Mouse (Mus musculus): ENCODE measurements around the gene Stpg3.

Stpg3 gene

DNA sequence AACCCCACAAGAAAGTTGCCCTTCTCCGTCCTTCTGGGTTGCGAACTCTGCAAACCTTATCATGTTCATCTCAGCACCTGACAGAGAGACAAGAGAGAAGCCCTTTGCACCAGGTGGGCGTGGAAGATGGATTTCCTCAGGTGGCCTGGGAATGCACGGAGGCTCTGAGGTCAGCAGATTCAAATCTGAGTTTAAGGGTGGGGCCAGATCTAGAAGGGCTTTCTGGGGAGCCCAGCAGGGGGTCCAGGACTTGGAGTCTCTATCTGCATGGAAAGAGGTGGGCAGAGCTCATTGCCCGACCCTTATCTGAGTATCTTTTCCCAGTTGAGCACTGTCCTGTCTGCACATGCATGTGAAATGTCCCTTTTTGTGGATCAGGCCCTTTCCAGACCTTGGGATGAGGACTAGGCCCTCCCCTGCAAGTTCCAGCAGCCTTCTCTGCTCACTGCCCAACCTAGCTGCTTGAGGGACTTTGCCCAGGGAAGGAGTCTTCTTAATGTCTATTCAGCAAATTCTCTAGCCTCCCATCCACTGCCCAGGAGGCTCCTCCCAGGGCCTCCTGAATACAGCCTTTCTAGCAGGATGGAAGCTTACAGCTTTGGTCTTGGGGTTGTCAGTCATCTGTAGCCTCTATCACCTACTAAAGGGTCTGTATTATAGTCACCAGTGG lies 20.2 kb upstream of the Stpg3 start:
- DNase-seq = no peak

DNA sequence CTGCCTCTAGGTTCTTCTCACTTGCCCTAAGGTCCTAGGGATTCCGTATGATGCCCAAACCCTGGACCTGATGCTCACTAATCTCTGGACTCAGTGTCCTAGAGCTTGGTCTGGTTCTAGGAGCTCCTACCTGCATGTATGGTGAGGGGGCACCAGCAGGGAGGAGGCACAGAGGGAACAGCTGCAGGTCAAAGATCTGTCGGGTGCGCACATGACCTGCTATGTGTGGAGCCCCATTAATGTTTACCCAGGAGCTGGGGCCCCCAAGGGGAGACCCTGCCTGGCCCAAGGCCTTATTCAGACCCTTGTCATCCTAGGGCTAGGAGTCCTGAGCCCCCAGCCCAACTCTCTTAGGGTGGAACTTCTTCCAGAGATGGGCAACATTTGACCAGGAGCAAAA lies 19.6 kb upstream of the Stpg3 start, which contains the start of gene Slc34a3:
Gene Slc34a3 (minus strand): TSS at position 315 of the 400 bp plus-strand sequence.
- no peak for DNase-seq

DNA sequence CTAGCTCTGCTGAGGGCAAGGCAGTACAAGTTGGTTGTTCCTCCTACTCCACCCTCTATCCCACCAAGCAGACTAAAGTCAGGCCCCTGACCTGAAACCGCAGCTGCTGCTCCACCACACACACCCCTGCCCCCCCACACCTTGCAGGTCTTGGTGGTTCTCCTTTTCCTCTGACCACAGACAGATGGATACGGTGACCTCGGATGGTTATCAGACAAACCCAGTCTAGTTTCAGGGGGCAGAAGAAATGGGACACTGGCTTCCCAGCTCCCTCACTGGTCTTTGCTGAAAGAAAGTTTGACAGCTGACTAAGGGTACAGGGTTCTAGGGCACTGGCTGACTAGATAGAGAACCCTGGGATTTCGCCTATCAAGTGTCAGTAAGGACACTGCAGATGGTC lies 19.0 kb upstream of the Stpg3 start:
- no peak for DNase-seq

DNA sequence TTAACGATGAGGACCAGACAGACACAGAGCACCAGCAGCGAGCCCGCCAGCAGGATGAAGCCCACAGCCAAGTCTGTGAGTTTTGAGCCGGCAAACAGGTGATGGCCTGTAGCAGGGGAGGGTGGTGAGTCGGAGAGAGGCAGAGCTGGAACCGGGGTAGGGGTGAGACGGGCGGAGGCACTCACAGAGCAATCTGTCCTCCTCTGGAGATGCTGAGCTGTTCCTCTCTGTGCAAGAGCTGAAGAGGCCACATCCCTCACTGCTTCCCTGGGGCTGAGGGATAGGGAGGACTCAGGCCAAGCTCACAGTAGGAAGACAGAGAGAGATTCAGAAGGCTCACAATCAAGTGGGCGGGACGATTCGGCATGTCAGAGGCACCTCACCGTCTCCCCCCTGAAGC lies 16.6 kb upstream of the Stpg3 start:
- DNase-seq = no peak

DNA sequence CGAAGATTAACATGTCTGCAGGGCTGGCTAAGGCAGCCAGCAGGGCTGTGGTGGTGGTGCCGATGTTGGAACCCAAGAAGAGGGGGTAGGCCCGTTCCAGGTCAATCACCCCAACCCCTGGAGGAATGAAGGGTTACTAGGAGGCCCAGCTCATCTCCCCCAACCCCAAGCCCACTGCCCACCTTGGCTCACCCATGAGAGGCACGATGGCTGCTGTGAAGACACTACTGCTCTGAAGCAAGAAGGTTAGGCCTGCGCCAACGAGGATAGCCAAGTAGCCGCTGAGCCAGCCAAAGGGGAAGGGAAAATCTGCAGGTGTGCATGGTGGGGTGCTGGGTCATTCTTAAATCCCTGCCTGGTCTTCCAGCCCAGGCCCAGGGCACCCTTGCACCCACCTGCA lies 16.1 kb upstream of the Stpg3 start:
- DNase-seq = no peak

DNA sequence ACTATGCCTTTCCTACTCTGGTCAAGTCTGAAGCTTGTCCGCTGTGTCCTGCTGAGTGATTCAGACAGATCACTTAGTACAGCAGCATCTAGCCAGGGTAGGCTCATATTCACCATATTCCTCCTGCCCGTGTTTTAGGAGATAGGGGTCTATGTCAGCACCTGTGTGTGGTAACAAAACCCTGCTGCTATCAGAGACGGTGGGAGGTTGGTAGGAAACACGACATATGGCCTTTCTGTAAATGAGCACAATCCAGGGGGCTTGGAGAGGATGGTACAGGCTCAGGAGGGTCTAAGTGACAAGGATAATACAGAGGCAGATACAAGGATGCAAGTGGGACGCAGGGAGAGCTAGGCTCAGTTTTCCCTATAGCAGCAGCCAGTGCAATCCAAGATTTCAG lies 15.1 kb upstream of the Stpg3 start:
- no peak for DNase-seq

DNA sequence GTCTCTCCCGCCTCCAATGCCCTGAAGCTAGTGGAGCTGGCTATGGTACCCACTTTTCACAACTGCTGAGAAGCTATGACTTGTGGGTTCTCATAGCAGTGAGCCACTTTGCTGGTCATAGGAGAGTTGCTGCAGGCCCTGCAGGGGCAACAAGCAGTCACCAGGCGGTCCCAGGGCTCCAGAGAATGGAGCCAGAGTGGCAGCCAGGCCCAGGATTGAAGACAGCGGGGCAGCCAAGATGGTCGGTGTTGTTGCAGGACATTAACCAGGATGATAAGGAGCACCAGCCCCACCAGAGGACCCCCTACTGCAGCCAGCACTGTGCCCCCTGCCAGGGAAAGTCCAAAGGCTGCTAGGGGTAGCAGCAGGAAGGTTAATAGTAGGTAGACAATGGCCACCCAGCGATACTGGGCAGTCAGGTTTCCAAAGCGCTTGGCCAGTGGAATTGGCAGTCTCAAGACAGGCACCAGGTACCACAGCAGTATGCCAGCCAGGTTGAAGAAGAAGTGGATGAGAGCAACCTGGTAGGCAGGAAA lies 14.6 kb upstream of the Stpg3 start:
- no peak for DNase-seq

DNA sequence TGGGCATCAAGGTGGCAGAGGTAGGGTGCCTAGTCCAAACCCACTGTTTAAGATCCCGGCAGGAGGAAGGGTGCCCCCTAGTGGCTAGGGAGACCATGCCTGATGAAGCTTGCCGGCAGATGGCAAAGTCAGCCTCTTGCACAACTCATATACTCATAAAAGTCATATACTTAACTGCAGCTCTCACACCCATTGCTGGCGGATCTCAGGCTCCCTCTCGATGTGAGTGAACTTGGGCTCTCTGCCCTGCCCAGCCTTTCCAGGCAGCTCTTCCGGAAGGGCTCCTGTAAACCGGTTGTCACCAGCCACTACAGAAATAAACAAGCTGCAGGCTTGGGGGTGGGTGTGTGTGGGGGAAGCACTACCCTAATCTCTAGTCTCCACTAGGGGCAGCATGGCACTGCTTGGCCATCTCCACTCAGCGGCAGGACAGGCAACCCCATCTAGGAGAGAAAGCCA lies 14.0 kb upstream of the Stpg3 start:
- peak; percentile 91 for DNase-seq

DNA sequence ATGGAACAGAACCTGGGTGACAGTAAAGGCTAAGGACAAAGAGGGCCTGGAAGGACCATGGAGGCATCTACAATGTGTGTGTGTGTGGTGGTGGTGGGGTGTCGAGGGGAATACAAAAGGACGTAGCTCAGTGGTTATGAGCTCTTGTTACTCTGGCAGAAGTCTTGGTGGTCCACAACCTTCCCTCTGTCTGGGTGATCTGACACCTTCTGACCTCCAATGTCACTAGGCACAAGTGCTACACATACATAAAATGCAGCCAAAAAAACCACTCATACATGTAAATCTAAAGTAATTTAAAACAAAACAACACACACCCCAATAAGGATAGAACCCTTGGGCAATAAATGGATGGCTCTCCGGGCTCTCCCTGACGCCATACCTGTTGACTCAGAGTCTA lies 13.0 kb upstream of the Stpg3 start:
- DNase-seq = no peak

DNA sequence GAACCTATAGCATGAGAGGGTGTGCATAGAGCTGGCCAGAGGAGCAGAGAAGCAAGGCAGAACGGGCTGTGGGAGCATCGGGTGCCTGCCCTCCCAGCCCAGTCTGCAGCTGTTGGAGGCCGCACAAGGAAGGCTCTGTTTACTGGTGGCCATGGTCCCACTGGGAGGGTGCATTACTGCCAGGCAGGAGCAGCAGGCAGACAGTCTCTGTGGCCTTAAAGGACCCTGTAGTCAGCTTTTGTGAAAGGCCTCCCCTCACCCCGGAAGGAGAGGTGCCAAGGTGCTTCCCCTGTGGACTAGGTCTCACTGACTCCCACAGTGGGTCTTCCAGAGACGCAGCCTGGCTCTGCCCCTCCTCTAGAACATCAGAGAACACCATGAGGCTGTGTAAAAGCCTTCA lies 12.4 kb upstream of the Stpg3 start:
- DNase-seq = no peak

DNA sequence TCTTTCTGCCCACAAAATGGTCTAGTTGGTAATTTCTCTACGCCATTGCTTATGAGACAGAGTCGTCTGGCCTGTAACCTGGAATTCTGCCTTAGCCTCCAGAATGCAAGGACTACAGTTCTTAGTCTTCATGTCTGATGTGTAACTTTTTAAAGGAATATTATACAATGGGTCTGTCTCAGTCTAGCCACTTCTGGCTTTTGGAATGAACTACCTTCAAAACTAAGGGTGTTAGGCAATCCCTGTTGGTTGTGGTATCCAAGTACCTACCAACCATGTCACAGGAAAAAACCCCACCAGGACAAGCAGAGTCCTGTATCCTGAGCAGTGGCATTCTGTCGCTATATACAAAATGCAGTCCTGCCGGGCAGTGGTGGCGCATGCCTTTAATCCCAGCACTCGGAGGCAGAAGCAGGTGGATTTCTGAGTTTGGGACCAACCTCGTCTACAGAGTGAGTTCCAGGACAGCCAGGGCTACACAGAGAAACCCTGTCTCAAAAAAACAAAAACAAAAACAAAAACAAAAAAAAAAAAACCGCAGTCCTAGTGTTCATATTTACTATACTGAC lies 11.5 kb upstream of the Stpg3 start:
- DNase-seq = no peak

DNA sequence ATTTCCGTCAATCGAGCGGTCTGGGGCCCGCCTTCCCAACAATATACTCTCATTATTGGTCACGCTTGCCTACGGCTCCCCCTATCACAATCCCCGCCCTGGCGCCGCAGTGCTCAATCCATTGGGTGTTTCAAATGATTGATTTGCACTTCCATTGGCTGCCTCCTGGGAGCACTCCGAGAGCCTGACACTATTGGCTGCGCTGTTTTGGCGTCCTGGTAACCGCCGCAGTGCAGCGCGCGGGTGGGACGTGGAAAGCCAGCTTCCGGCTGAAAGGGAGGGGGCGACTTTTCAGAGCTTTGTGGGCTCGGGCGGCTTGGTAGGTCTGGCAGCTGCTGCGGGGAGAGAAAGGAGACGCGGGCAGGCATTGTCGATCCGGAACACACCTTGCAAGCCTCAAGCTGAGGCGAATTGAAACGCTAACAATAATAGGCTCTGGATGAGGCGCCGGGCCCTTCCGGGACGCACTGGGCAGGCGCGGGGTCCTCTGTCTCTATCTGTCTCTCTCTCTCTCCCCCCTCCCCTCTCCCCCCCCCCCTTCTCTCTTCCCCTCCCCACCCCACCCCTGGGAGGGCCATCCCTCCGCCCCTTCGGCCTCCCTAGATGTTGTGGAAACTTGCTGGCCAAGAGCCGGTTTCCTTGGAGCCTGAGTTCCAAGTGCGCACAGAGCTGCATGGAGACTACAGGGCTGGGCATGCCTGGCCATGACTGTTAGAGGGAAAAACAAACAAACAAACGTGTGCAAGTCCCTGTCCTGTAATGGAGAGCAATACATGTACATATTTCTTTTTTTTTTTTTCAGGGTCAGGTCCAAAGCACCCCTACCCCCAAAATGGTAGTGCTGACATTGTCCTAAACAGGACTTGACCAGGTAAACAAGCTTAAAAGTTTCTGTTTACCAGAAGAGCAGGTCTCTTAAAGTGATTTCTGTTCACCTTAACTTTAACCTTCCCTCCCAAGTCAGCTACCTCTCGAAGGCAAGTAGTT lies 10.6 kb upstream of the Stpg3 start:
- DNase-seq = peak; percentile 98

DNA sequence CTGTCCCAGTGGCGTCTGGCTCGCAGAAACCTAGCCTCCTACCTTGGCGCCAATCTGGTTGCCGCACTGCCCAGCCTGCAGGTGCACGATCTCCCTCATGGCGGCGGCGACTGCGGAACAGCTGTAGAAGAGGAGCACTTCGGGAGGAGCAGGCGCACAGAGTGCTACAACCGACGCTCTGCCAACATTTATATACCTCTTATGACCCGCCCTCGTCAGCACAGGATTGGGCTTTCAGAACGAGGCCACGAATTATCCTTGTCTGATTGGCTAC lies 10.0 kb upstream of the Stpg3 start, which contains the start of gene Tubb4b:
Gene Tubb4b (minus strand): TSS at position 211 of the 274 bp plus-strand sequence.
- no peak for DNase-seq

DNA sequence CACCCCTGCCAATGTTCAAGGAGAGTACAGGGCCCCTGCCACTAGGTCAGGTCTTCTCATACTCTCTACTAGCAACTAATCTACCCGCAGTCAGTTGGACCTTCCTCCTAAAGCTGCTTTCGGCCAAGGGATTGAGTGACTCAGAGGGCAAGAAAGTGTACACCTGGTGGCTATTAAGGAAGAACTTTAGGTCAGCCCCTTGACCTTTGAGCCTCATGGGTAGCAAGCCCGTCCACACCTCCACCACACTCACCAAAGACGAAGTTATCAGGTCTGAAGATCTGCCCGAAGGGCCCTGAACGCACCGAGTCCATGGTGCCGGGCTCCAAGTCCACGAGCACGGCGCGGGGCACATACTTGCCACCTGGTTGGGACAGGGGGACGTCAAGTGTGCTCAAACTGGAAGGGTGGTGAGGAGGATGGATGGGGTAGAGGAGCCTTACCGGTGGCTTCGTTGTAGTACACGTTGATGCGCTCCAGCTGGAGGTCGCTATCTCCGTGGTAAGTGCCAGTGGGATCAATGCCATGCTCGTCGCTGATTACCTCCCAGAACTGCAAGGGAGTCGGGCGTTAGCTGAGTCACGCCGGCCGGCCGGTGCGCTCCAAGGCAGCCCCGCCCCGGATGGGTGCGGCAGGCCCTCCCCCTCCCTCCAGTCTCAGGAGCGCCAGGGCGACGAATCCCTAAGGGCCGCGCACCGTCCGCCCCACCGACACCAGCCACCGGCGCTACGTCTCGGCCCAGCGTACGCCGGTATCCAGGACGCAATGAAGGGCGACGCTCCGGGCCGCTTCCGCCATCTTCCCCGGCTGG lies 9.4 kb upstream of the Stpg3 start:
- DNase-seq = peak; percentile 87

DNA sequence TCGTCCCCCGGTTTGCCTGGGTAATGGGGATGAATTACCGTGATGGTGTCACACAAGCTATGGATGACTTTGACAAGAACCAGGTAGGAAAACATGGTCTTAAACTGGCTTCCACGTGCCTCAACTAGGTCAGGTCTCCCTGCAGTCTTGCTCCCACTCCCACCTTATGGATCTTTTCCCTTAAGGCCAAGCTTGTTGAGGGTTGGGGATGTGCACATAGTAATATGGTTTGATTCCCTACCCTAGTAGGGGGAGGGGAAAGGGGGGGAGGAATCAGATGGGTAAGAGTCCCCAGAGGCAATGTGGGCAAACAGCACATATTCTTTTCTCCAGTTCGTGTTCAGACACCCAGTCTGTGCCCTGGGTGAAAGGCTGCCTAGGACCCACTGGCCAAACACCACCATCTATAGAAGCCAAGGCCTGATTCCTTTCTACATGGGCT lies 6.9 kb upstream of the Stpg3 start:
- no peak for DNase-seq

DNA sequence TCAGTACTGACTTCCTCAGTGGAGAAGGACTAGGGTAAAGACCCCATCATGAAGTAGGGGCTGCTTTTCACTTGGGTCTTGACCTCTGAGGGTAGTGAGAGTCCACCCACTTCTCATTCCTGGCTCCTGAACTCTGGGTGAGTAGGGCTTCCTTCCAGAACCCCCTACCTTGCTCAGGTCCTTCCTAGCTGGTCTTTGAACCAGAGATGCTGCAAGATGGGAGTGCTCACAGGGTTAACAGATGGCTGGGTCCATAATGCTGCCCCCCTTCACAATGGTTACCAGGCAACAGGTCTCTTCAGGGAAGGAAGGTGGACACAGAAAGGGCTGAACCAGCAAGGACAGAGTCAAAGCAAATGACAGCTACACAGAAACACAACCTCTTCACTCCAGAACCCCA lies 4.0 kb upstream of the Stpg3 start, which contains the start of gene Fam166a:
Gene Fam166a (plus strand): TSS at position 301 of the 400 bp plus-strand sequence.
- DNase-seq = no peak

DNA sequence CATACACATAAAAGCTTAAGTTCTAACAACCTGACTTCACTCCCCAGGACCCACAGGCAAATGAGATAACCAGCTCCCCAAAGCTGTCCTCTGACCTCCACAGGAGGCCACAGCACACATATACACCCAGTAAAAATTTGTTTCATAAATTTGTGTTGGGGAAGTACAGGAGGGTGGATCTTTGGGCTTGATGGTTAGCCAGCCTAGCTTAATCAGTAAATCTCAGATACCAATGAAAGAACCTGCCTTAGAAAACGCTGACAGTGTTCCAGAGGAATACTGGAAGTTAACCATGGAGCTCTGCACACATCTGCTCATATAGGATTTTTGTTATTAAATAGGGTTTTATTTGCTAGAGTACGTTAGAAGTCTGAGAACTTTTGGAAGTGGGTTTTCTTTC lies 3.2 kb upstream of the Stpg3 start:
- no peak for DNase-seq

DNA sequence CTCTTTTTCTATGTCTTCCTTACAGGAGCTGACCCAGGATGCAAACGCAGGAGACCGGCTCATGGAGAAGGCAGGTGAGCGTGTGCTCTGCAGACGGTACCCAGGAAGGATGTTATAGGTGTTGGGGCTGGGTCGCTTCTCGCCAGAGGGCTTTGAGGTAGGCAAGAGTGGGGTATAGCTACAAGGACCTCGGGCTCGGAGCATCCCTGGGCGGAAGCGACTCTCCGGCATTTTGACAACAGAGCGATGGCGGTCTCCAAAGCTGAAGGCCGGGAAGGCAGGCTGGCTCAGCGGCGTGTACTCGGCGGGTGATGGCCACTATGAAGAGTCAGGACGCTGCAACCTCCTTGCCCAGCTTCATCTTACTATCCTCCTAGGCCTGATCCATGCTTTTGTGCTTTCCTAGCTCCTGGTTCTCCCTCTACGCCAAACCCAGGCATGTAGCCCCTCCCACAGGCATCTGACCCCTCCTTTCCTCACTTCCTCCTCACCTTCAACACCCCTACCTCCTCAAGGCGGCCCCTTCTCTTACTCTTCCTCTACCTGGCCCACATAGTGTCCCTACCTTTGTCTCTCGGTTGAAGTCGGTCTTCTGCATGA lies 1.1 kb downstream of the Stpg3 start:
- no peak for DNase-seq

DNA sequence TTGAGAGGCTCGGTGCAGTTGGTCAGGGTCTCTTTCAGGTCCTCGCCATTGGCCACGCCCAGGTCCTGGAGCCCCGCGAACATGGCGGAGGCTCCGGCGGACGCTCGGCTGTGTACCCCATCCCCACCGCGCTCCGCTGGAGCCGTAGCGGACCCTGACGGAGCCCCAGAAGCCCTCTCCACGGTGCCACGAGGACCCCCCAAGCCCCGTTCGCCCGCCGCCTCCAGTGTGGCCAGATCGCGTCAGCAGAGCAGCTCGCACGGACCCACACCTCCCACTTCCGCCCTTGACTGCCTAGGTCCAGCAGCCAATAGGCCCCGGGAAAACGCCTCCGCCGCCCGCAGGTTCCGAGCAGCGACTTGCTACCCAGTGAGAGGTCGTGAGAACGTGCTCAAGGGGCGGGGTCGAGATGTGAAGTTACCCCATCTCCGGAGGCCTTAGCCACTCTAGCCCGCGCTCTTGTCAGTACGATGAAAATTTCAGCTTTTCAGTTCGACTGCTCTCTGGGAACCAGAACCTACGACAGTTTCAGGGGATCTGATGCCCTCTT lies 3.2 kb downstream of the Stpg3 start, which contains the start of gene Nelfb:
Gene Nelfb (minus strand): TSS at position 369 of the 550 bp plus-strand sequence.
- DNase-seq = peak; percentile 93

DNA sequence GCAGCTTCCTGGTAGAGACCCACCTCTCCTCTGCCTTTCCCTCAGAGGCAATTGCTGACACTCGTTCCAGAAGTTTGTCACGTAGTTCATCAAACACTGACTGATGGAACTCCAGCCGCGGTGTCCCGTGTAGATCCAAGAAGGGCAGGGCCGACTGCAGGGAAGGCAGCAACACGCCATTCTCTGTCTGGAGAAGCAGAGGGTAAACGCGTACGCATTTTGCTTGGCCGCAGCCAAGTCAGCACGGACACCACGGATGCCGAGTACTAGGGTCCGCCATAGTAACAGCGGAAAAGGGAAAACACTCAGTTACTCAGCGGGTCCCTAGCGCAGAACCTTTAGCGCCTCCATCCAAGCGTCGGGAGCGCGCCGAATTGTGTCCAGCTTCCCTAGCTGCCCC lies 3.8 kb downstream of the Stpg3 start:
- DNase-seq = no peak

DNA sequence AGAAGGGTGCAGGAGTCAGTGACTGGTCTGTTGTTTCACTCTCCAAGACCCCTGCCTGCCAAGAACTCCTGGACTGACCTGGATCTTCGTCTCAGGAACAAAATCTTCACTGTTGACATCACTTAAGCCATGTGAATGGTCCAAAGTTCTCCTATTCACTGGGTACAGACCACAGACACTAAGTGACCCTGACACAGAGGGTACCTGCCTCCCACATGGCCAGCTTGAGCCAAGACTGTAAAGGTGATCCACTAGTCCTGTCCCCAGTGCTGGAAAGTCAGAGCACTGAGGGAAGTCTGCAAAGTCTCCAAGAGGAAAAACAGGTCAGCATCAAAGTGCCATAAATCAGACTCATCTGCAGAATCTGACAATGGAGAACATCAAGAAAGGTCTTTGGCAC lies 6.8 kb downstream of the Stpg3 start:
- DNase-seq = no peak

Measured in thymus, postnatal 14 days (tissue).